Mouse (Mus musculus) adrenal gland, postnatal 36 days (tissue): ENCODE measurements at regions not wholly inside any gene's neighbourhood (a gene's known extent, or its start where the extent isn't known, plus 50 kb on each side); places are given as distances from the start of the nearest gene placed in this dataset.

Experiments
- DNase-seq, 2 experiments: peaks; one replicate each; pipeline ENCODE4 v3.0.0; 2021; ENCODE audit warnings: mixed read lengths in 1 of 2

DNA sequence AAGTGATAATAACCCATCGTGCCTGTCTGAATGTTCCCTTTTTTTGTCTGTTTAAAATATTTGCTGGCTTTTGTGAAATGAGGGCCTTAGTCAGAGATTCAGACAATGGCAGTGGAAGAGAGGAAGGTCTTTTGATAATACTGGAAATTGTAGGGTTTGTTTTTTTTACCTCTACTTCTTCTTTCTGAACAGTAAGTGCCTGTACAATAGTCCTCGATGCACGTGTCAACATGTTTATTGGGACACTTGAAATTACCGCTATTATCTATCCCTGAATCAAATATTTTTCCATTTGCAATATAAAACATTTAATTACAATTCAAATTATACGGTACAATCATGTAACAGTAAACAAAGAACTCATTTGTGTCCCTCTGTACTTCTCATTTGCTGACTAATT is 733.5 kb downstream of the Fam19a2 start:
- DNase-seq = no peak

DNA sequence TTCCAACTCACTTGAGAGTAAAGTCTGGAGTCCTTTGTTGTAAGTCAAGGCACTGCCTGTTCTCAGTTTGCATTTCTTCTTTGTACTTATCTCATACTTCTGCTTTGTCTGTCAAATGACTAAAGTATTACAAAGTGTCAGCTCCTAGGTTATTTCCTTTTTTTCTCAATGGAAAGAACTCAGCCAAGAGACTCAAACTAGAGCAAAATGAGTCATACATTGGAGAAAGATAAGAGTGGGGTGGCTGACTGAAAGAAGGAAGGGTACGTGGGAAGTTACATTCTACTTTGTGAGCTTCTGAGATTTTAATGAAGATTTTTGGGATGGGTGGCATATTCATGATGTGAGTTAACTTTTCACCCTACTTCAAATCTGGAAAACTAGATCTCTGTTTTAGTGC is 735.2 kb downstream of the Fam19a2 start:
- no peak for DNase-seq

DNA sequence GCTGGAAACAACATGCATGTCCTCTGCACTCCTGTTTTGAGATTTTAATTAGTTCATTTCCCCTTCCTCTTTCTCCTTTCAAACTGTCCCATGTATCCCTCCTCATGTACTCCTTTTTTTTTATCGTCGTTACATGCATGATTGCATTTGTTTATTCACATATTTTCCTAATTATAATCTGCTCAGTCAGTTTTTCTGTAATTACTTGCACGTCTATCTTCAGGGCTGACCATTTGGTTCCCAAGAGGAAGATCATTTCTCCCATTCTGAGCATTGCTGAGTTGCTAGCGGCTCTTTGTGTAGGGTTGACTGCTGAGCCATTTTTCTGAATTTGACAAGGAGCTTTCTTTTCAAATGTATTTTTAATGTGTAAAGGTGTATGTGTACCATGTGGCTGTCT is 781.2 kb downstream of the Fam19a2 start:
- DNase-seq = no peak

DNA sequence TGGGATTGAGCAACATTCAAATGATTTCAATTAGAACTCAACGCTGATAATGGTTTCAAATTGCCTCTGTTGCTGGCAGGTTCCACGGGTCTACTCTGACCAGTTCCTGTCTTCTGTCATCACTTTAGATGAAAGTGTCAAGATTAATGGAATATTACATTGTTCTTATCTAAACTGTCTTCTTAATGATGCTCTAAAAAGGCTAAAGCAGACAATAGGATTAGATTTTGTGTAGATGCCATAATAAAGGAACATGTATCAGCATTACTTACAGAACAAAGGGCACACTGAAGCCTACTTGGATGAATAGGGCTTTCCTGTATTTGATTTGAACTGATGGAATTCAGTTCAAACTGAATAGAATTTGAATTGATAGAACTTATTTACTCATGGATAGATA is 782.0 kb downstream of the Fam19a2 start:
- DNase-seq = no peak

DNA sequence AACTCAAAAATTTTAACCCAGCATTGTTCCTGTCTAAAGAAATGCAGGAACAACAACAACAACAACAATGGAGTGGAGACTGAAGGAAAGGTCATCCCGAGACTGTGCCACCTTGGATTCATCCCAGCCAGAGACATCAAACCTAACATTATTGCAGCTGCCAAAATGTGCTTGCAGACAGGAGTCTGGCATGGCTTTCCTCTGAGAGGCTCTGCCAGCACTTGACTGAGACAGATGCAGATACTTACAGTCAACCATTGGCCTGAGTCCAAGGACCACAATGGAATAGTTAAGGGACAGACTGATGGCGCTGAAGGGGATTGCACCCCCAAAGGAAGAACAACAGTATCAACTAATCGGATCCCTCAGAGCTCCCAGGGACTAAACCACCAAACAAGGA is 819.0 kb downstream of the Fam19a2 start:
- DNase-seq = no peak

DNA sequence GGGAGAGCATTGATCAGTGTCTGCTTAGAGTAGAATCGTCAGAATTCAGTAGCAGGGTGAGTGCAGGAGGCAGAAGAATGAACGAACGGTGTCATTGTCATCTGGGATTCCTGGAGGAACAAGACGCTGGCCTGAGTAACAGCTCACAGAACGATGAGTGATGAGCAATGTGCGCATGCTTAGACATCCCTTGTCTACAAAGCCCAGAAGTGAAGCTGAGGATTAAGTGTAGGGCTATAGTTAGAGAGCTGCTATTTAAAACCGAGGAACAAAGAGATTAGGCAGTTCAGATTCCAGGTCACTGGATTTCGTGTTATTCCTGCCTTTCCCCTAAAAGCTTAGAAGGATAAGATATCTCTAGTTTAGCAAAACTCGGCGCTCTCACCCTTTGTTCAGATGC is 826.8 kb downstream of the Fam19a2 start:
- DNase-seq = no peak

DNA sequence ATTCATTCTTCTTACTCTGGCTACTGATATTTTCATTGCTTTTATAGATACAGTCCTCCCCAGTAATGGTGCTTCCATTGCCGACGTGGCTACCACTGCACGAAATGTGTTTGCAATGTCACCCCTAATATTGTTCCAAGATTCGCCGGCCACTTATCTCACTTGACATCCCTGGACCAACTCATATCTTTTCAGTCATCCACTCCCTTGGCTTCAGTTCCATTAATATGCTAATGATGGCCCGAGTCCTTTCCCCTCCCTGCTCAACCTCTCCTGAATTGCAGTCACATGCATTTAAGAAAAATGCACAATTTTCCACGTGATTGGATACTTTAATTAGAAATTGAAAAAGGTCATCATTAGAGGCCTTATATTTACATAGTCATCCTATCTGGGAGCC is 827.6 kb downstream of the Fam19a2 start:
- DNase-seq = no peak

DNA sequence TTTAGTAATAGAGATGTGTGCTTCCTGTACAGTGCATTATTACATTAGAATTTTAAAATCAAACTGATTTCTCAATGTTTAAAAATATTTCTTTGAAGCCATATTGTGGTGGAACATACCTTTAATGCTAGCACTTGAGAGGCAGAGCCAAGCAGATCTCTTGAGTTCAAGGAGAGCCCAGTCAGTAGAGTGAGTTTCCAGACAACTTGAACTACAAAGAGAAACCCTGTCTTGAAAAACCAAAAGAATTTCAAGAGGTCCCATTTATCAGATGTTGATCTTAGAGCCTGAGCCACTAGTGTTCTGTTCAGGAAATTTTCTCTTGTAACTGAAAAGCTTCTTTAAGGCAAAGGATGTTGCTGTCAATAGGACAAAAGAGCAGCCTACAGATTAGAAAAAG is 855.8 kb downstream of the Fam19a2 start:
- DNase-seq = no peak

DNA sequence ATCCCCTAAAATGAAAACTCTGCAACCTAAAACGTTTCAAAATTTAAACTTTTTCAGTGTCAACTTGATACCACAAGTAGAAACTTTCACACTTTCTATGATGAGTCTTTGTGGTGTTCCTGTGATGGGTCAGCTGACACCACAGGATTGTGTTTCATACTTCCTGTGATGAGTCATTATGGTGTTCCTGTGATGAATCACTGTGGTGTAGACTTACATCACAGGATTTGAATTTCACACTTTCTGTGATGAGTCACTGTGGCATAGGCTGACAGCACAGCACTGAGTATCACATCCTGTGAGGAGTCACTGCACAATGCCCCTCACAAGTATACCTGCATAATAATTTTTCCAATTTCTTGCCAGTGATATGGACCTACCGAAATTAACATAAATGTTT is 874.7 kb downstream of the Fam19a2 start:
- DNase-seq = no peak

DNA sequence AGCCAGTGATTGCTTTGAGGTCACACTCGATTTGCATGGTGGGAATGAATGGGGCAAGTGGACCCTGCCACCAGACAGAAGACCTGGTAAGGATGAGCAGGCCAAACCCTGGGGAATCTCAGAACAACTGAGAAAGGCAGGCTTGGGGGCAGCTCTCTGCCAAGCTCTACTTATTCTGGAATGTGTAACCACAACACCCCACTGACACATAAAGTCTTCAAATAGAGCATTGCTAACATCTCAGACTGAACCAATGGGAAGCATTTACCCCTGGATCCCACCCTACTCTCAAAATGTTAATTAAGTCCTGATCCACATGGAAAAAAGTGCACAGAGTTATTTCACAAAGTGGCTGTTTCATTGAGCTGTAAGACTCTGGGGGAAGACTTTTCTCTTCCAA is 878.5 kb downstream of the Fam19a2 start:
- no peak for DNase-seq

DNA sequence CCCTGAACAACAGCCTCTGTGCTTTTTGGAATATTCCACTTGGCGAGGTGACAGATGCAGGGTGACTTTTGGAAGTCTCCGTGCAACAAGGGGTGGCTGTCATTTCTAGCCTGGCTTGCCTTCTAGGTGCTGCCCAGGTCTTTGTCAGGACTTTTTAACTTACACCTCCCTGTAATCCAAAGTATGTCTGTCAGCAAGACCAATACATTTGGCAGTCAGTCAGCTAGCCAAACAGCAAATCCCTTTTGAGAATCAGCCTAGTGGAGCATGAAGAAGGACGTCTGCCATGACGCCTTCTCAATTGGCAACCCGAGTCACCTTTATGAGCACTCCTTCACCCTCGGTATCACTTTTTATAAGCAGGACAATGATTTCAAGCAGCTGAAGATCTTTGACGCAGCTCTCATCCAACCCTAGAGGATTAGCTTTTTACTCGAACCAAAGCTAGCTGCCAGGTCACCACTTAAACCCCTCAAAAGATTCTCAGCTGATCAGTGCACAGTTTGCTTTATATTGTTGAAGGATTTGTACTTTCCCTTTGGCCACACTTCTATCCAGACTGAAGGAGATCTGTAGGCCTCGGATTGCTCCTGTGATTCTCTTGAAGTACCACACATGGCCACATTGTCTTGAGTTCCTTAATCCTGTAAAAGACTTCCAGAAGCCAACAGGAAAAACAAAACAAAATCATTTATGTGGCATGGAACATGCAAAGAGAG is 883.1 kb downstream of the Fam19a2 start:
- DNase-seq = no peak

DNA sequence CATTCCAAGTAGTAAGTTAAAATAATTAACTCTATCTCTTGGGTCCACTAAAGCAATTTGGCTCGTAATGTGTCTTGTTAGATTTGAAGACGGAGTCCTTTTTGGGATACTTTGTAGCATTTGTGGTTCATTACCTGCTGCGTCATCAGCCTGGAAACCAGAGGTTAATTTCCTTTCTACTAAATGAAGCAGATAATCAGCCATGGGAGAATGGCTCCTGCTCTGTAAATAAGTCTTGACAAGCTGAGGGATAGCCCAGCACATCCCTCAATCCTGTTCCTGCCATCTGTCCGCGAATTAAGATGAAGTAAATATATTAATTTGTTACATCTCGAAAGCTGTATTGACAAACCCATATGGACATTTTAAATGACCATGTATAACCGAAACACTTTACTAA is 899.6 kb downstream of the Fam19a2 start:
- DNase-seq = no peak

DNA sequence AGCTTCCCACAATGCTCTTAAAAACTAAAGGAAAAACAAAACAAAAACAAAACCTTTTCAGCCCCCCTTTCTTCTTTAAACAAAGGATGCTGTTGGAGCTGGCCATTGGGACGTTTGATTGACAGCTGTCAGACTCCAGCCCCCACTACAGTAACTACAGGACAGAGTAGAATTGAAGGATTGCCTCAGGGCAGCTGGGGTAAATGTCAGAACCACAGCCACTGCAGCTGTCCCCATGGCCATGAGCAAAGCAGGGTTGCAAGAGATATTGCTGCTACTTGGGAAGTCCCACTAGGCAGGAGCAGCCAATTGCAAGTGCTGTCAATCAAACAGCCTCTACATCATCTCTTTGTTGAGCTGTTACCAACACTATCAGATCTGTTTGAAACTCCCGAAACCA is 911.8 kb downstream of the Fam19a2 start:
- DNase-seq = peak in 1 of 2 experiments; percentile 3

DNA sequence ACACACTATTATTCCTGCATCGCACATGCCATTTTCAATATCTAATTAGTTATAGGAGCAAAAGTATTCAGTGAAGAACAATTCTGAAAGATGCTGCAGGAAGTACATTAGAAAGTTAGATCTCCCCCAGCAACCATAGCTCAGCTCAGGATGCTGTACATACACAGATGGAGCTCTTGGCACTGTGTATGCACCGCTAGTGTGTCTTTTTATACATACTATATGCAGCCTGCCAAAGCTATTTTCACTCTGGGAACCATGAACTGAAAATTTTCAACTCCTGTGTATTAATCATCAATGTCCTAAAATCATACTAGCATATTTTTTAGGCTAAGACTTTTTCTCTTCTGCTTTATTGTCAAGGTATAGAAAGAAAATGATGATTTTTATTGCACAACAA is 944.5 kb downstream of the Fam19a2 start:
- no peak for DNase-seq

DNA sequence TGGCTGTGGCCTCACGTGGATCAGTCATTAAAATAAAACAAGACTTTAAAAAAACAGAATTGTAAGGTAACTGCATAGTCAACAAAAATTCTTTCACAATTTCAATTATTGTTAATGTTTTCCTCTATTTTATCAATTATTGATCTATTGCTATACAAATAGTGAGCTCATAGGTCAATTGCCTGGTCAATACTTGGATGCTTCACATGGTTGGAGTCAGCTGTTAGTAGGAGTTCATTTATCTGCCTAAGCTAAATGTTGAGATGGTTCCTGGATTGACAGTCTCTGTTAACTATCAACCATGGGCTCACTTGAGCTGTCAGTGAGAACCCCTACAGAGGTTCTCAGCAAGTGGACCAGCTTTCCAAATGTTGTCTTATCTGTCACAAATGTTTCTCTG is 955.7 kb downstream of the Fam19a2 start:
- no peak for DNase-seq

DNA sequence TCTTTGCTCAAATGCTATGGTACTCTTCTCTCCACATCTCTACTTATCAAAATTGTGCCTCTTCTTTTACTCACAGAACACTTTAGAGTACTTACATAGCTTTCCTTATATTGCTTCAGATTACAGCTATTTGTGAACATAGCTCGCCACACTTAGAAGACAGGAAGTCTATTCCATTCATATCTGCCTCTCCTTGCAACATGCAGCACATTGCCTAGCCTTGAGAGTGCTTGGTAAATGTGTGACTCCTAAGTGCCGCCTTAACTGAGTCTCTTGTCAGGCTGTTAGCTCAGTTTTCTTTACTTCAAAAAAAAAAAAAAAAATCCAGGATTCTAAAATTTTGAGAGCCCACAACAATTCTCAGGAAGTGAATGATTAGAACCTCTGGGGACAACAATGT is 958.3 kb downstream of the Fam19a2 start:
- no peak for DNase-seq

DNA sequence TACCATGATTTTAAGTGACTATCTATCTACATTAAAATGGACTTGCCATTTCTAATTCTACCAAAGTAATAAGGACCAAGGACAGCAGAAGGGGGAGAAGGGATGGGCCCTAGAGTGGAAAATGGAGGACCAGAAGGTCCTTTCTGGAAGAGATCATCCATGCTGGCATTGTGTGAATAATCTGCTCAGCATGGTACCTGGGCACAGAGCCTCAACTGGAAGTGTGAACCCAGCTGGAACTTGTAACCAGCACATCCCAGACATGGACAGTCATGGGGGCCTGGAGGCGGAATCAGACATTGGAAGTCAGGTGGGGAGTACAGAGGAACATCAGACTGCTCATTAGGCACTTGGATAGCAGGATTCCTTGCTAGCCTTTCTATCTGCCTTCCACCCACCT is 963.3 kb downstream of the Fam19a2 start:
- DNase-seq = no peak

DNA sequence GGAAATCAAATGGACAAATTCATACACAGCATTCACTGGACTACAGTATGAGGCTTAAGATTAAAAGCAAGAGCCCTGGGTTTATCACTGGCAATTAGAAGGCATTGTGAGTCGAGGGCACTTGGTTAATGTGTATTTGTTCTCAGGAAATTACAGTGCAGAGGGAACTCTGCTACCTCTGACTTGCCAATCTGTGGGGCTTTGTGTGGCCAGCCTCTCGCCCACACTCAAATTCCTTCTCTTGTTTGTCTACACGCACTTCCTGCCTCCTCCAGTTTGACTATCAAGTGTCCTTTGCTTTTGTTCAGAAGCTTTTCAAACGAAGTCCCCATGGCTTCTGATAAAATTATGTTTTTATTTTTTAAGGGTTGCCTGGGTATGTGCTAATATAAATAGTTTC is 985.6 kb downstream of the Fam19a2 start:
- no peak for DNase-seq

DNA sequence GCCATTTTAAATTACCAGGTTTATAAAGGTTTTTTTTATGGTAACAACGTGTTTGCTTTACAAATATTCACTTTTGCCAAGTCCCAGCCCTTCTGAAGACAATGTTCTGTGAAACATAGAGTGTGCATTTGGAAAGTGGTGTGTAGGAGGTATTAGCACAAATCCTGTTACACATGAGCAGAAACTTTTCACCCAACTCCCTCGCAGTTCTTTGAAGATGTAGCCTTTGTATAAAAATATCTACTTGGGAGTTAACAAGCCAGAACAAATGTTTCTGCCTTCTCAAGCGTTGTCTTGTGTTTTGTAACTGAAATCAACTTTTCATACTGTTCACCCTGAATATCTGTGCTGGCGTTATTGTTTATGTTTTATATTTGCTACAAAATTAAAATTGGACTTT is 986.2 kb downstream of the Fam19a2 start:
- no peak for DNase-seq

DNA sequence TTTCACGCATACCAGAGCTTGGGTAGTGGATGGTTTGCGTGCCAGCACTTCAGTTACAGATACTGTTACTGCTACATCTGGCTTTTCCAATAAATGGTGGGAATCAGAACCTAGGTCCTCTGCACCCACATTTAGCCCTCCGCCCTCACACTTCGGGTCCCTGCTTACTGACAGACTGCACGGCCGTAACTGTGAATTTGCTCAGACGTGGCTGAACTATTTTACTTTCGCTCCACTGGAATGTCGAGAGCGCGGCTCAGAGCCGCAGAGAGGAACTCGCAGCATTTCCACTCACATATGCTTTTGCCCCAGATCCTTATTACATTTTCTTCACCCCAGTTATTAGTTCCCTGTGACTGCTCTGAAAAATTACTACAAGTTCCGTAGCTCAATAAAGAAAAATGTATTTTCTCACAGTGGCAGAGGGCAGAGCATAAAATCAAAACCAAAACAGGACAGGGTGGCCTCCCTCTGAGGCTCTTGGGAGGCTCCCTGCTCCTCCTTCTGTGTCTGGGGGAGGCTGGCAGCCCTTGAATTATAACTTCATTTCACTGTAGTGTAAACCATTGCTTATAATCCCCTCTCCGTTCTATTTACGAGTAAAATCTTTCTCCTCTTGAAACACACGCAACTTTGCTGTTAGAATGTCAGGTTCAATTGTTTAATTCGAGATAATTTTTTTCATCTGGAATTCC is 1024.7 kb downstream of the Fam19a2 start:
- peak in 1 of 2 experiments; percentile 5 for DNase-seq

DNA sequence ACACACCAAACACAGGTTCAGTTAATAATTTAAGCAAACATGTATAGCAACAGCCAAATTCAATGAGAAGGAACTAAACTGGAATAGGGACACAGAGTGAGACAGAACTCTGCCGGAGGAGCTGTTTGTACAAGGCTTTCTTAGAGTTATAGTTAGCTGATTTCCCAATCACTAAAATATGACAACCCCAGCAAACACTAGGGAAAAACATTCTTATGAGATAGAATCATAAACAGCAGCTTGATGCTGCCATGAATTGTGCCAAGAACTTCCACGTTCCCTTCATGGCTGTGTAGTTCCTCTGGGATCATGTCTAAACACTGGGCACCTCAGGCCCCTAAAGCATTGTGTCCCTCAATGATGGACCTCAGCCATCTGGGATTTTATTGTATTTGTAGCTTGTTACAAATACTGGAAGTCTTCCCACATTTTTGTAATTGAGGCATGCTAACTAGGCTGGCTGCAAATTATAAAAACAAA is 1033.4 kb downstream of the Fam19a2 start:
- DNase-seq = no peak

DNA sequence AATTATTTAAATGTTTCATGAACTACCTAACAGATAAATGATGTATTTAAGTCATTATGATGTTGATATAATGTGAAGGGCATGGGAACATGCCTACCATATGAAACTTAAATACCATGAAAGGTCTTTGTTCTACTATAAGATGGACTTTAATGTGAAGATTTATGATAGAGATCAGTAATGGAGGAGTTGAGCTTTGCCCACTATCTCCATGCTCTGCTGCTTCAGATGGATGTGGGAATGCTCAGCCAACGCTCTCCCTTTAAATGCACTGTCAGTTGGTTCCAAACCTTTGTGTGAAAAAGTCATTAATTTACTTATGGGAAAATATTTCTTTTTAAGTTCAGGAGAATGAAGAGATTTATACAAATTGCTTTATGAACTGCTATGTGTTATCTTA is 1040.9 kb downstream of the Fam19a2 start:
- no peak for DNase-seq

DNA sequence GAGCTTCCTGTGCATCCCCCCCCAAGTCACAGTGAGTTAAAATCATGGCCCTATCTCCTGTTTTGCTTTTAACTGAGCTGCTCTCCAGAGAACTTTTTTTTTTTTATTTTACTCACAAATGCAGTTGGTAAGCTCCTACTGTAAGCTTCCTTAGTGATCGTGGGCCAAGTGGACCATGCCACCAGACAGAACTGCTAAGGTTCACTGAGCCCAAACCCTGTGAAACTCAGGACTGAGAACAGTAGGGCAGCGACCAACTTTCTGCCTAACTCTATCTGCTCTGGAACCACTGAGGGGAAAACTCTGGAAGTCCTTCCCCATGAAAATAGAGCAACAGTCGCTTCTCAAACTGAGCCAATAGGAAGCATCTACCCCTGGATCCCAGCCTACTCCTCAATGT is 1041.8 kb downstream of the Fam19a2 start:
- no peak for DNase-seq

DNA sequence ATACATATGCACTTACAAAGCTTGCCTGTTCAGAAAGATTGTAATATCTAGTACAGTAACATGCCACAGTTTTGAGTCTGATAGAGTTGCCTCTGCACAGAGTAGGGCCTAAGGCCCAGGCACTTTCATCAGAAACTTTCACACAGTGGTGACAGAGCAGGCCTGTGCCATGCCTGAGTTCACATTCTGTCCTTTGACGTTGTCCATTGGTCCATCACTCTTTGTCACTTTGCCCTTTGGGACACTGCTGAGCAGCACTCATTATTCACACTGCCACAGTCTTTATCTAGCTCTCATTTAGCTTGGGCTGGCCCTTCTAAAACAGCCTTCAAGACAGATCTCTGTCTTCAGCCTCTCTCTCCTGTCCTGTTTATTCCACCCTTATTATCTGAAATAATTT is 1055.0 kb downstream of the Fam19a2 start:
- no peak for DNase-seq
